Mouse (Mus musculus) liver, embryonic 14.5 days (tissue): ENCODE results near the gene Oxsm. TPM values are rescaled to one million over a fixed set of nuclear protein-coding genes. Genes with fewer than 3 reads are reported as not detected.
A peak's percentile ranks its signal among the peaks of the same experiment; 100 is the strongest.

ENCODE experiments used
- ATAC-seq: fragments of 200-750 bp; cut with Nextera tagmentation; 2 replicates; pipeline ENCODE4 v1.8.0; 2017; ENCODE audit warnings: moderate number of reproducible peaks, mild to moderate bottlenecking, moderate library complexity; ENCODE audit not compliant: insufficient read depth
- DNase-seq, 3 experiments: peaks; one replicate each; pipeline ENCODE4 v3.0.0-alpha.2; 2012 to 2013; ENCODE audit warnings: low read depth in 3 of 3, low spot score in 3 of 3
- H3K27ac ChIP-seq: fragments of 300-500 bp; sonication (generic); 2 replicates; pipeline ENCODE4 v1.5.1; 2014; ENCODE audit warnings: moderate library complexity, mild to moderate bottlenecking, control low read depth, inconsistent platforms
- H3K27me3 ChIP-seq: fragments of 300-500 bp; sonication (generic); 2 replicates; pipeline ENCODE4 v1.6.1; 2014; ENCODE audit warnings: mild to moderate bottlenecking, low read length, moderate library complexity; ENCODE audit not compliant: control insufficient read depth, insufficient read depth
- H3K36me3 ChIP-seq: fragments of 300-500 bp; sonication (generic); replicated peaks from 2 replicates; pipeline ENCODE4 v1.6.1; 2014; ENCODE audit warnings: low read depth; ENCODE audit not compliant: control insufficient read depth, insufficient read depth
- H3K4me1 ChIP-seq, 2 experiments: fragments of 200-500 bp in 1 of 2; fragments of 300-500 bp in 1 of 2; sonication (generic) in 1 of 2; replicated peaks; 2 replicates each; pipeline ENCODE4 v1.6.1; 2012 to 2014; ENCODE audit warnings: antibody characterized with exemption in 1 of 2, inconsistent platforms in 1 of 2, low read length in 1 of 2; ENCODE audit not compliant: control insufficient read depth in 2 of 2, insufficient read depth in 2 of 2
- H3K4me2 ChIP-seq: fragments of 300-500 bp; sonication (generic); 2 replicates; pipeline ENCODE4 v1.6.1; 2014; ENCODE audit warnings: low read depth, mild to moderate bottlenecking, control low read depth, moderate library complexity
- H3K4me3 ChIP-seq, 2 experiments: fragments of 200-500 bp in 1 of 2; fragments of 300-500 bp in 1 of 2; sonication (generic) in 1 of 2; 2 replicates each; pipeline ENCODE4 v1.5.1; 2012 to 2014; ENCODE audit warnings: low read depth in 2 of 2, low read length in 2 of 2, mild to moderate bottlenecking in 2 of 2, control low read depth in 1 of 2, inconsistent platforms in 1 of 2, moderate library complexity in 1 of 2; ENCODE audit not compliant: insufficient read depth in 1 of 2
- H3K9ac ChIP-seq: fragments of 300-500 bp; sonication (generic); replicated peaks from 2 replicates; pipeline ENCODE4 v1.6.1; 2014; ENCODE audit warnings: mild to moderate bottlenecking, control low read depth, moderate library complexity
- H3K9me3 ChIP-seq: fragments of 300-500 bp; sonication (generic); 2 replicates; pipeline ENCODE4 v1.6.1; 2016; ENCODE audit warnings: low read length, mixed read lengths; ENCODE audit not compliant: control insufficient read depth
- CTCF ChIP-seq: IDR thresholded peaks from 2 replicates; pipeline ENCODE4 v1.5.1; 2016; ENCODE audit warnings: antibody characterized with exemption, low read depth, control low read depth
- EP300 ChIP-seq: IDR thresholded peaks from 2 replicates; pipeline ENCODE4 v1.6.1; 2016; ENCODE audit warnings: antibody characterized with exemption, low read depth
- WGBS: fragments of 180-500 bp; shearing (Covaris S2); extraction: QIAGEN DNeasy Blood & Tissue Kit; methylation state at CpG from one replicate; pipeline ENCODE4 v1.1.7; 2014; ENCODE audit not compliant: insufficient replicate concordance; 5-methylcytosine and 5-hydroxymethylcytosine counted together
- polyA plus RNA-seq, 2 experiments: library from polyadenylated mRNA; depleted of rRNA in 1 of 2; stranded (reverse) in 1 of 2; unstranded in 1 of 2; fragments of >200 nt; fragmentation: Nextera tagmentation in 1 of 2; extraction: Ambion mirVana in 1 of 2; gene quantifications; 2 replicates each; pipeline versions ENCODE4 v1.2.1 to v1.2.3; 2012 to 2014

Oxsm gene
- polyA plus RNA-seq, 2 experiments: 1.7 to 3.4 TPM

DNA sequence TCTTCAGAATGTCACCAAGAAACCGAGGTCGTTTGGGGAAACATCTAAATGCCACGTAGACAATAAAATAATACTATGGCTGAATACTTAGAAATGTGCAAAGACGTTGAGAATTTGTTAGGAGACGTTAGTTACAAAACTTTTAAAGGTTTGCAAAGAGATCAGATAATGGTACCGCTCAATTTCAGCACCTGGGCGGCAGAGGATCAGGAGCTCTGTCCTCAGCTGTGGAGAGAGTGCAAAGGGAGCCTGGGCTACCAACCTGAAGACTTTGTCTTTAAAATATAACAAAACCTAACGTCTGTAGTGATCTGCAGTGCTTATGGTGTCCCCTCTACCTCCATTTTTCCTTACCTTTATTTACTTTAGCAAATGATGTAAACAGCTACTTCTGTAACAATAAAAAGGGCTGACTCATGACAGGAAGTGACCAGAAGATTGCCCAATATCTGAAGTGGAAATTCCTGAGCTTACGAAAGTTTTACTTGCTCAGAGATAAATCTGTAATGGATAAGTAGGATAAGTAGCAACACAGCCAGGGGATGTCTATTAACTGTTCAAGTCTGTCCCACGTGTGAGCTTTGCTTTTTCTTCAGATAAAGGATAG lies 5.9 kb downstream of the Oxsm start:
- ATAC-seq (peak; percentile 50), DNase-seq (peak; percentile 50 to 73 (median 59))
- TF ChIP-seq CTCF (no peak), EP300 (no peak; the same call in 1 of the 2 replicates)
- peak overlapping the region; percentile 81 for H3K9ac ChIP-seq
- no peaks in the 10 kb centered on the region; the same call in 1 of the 2 replicates for H3K36me3 ChIP-seq
- H3K27ac ChIP-seq: peak overlapping the region; percentile 75
- H3K4me2 ChIP-seq: peak overlapping the region; percentile 63
- H3K4me3 ChIP-seq: peak overlapping the region; percentile 68 to 95
- no peaks in the 10 kb centered on the region for H3K9me3 ChIP-seq
- no peaks in the 10 kb centered on the region for H3K27me3 ChIP-seq
- H3K4me1 ChIP-seq: peaks cover 31 to 40% of the 10 kb centered on the region in 2 experiments
- WGBS: 2% methylated on average over 10 of the region's 10 CpGs

DNA sequence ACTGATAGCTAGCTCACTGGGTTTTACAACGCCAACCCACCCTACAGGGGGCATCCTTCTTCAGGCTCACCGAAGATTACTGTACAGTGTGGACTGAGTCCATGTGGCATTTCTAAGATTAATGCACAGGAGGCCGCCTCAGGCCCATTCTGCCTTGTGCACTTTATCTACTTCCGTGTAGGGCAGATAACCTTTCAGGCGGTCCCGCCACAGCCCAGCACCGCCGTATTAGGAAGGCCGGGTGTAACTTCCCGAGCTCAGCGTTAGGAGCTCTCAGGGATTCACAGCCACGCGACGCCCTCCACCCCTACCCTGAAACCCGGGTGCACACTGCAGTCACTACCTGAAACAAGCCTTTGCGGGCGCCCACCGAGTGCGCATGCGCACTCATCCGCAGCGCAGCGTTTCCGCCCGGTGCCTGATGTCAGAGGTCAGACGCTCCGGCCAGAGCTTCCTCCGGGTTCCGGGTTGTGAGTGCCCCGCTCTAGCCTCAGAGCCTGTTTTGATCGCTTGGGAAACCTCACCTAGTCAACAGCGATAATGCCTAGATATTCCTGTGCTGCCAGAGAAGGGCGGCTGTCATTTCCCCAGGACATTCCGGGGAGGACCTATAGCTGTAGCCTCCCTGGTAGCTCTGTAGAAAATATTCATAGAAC lies 6.5 kb downstream of the Oxsm start:
- DNase-seq (peak; percentile 70 to 73 (median 71)), ATAC-seq (peak; percentile 88)
- no peaks in the 10 kb centered on the region for H3K27me3 ChIP-seq
- peak overlapping the region; percentile 68 to 95 for H3K4me3 ChIP-seq
- peak overlapping the region; percentile 81 for H3K9ac ChIP-seq
- peak overlapping the region; percentile 63 for H3K4me2 ChIP-seq
- peak; percentile 25; the same call in 1 of the 2 replicates for TF ChIP-seq EP300
- TF ChIP-seq CTCF: peak; percentile 57
- H3K27ac ChIP-seq: peak overlapping the region; percentile 75
- peaks cover 25 to 37% of the 10 kb centered on the region in 2 experiments for H3K4me1 ChIP-seq
- no peaks in the 10 kb centered on the region for H3K9me3 ChIP-seq
- H3K36me3 ChIP-seq: no peaks in the 10 kb centered on the region; the same call in 1 of the 2 replicates
- under 1% methylated on average over 34 of the region's 34 CpGs for WGBS

DNA sequence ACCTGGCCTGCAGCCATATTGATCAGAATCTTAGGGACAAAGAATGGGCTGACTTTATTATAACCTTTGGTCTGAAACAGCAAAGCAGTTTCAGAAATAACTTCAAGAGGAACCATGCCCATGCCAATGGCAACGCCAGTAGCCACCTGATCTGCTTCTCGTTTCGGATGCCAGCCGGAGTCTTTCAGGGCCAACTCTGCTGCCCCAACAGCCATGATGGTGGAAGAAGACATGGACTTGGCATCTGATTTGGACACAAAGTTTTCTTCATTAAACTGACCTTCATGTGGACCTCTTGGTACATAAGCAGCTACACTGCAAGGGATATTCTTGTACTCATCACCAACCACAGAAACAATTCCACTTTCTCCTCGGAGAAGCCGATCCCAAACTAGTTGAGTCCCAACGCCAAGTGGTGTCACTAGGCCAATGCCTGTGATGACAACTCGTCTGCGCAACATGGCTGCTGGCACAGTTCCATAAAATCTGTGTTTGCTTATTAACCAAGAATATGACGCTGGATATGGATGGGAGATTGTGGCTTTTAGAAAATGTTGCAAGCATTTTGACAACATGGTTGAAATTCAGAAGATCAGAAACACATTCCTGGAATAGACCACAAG lies 7.3 kb downstream of the Oxsm start:
- DNase-seq: no peak
- no peaks in the 10 kb centered on the region for H3K27me3 ChIP-seq
- peak overlapping the region; percentile 81 for H3K9ac ChIP-seq
- WGBS: 91% methylated on average over 10 of the region's 10 CpGs
- peaks cover 25 to 35% of the 10 kb centered on the region in 2 experiments for H3K4me1 ChIP-seq
- H3K27ac ChIP-seq: peak overlapping the region; percentile 75
- no peaks in the 10 kb centered on the region; the same call in 1 of the 2 replicates for H3K36me3 ChIP-seq
- TF ChIP-seq EP300 (no peak), CTCF (no peak)
- H3K4me3 ChIP-seq: peak overlapping the region; percentile 68 to 95
- no peak for ATAC-seq
- no peaks in the 10 kb centered on the region for H3K9me3 ChIP-seq
- peak overlapping the region; percentile 63 for H3K4me2 ChIP-seq

DNA sequence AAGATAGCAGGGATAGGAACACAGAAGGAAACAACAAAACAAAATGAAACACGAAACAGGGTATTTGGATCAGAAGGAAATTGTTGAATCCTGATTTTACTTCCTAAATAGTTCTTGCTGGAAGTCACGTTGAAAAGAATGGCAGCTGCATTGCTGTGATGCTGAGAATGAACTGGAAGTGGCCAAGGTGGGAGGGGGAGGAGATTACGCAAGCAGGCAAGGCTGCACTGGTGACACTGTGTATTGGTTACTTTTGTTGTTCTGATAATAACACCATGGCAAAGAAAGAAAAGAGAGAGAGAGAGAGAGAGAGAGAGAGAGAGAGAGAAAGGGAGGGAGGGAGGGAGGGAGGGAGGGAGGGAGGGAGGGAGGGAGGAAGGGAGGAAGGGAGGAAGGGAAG lies 13.1 kb downstream of the Oxsm start:
- no peak overlapping the region for H3K27ac ChIP-seq
- no peak overlapping the region for H3K9ac ChIP-seq
- no peak overlapping the region for H3K4me3 ChIP-seq
- DNase-seq (no peak), ATAC-seq (no peak)
- H3K4me1 ChIP-seq: peaks cover 0 to 4% of the 10 kb centered on the region in 2 experiments; a peak in 1 of 4 replicates
- H3K9me3 ChIP-seq: no peaks in the 10 kb centered on the region
- H3K4me2 ChIP-seq: no peak overlapping the region
- H3K36me3 ChIP-seq: no peaks in the 10 kb centered on the region
- TF ChIP-seq EP300: no peak
- no peak for TF ChIP-seq CTCF
- no peaks in the 10 kb centered on the region for H3K27me3 ChIP-seq
- WGBS: 49% methylated on average over 3 of the region's 3 CpGs

DNA sequence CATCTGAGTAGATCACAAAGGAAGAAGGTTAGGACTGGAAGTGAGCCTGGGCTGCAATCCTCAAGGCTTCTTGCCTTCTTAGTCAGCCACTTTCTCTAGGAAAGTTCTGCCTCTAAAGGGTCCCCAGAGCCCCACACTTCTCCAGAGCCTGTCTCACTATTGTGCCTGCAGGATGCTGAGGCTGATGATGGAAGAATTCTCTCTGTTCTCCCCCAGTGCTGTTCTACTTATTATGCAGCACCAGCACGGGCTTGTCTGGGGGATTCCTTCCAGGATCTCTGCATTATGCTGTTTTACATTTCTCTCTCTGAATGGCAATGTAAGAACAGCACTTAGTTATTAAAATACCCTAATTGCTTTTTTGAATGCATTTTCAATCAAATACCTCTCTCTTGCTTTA lies 16.1 kb downstream of the Oxsm start:
- Histone ChIP-seq H3K9me3 (no peaks in the 10 kb centered on the region), H3K4me2 (no peak overlapping the region), H3K27ac (no peak overlapping the region), H3K4me1 (no peaks in the 10 kb centered on the region), H3K9ac (no peak overlapping the region), H3K4me3 (no peak overlapping the region), H3K27me3 (no peaks in the 10 kb centered on the region), H3K36me3 (no peaks in the 10 kb centered on the region)
- WGBS: 34% methylated on average over 1 of the region's 1 CpGs
- DNase-seq (no peak), ATAC-seq (no peak)
- TF ChIP-seq CTCF (no peak), EP300 (no peak)
